ENCODE assay signal across 26 mouse cellular contexts in the genomic region with DNA sequence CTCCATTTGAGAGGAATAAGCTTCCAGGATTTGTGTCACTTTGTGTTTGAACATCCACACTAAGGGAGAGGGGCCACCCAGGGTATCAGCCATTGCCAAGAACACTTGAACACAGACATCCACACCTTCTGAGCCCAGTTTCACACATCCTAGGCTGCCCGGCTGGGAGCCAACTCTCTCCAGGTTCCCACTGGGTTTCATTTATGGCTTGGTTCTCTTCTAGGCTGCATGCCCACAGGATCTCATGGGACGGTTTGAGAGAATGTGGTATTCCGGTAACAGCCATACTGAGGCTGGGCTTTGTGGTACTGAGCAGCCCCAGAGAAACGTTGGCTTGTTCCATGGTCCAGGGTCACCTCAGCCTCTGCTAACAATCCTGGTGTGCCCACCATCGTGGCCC. TPM values are rescaled to one million over a fixed set of nuclear protein-coding genes. Genes with fewer than 3 reads are reported as not detected.
A peak's percentile ranks its signal among the peaks of the same experiment; 100 is the strongest.
DNase-seq lines count a peak whose midpoint lies in the region; ATAC-seq and TF ChIP-seq lines count a peak whose summit lies in the region.
"Not testable (repeated sequence)": the region's sequence is repeated elsewhere in the genome, so short reads cannot be mapped to it uniquely, and the experiment has no call there.
"Had no signal": no experiment of that assay in that cellular context is flagged by ENCODE, and none has a peak within 500 bp of the region (broad histone marks: within the 10 kb centered on the region; RNA-seq: fewer than 3 reads in every experiment).

No protein-coding gene starts in this region.

- intact Hi-C loops in heart, adult 2 months (cut with DNase I); heart, postnatal 25 days (cut with DNase I); left cerebral cortex, postnatal 4 days (cut with DNase I): not testable (repeated sequence)

- not testable (repeated sequence) for TF ChIP-seq EP300 in heart, adult 2 months (IDR thresholded peaks at IDR 0.05; ENCODE audit: insufficient read depth, low read depth, low read length)

- not testable (repeated sequence) for H3K27me3 ChIP-seq in forebrain, embryonic 15.5 days; heart, adult 2 months (ENCODE audit: control insufficient read depth, insufficient read depth, low read length)

- H3K4me1 ChIP-seq in forebrain, embryonic 15.5 days; heart, adult 2 months (ENCODE audit: control insufficient read depth, insufficient read depth, low read length): not testable (repeated sequence)

- ATAC-seq in cerebellum, adult (ENCODE audit: insufficient number of reproducible peaks, low FRiP score, low TSS enrichment): peak; percentile 60; the same call in 1 of the 2 replicates
- peak; percentile 33; the same call in 1 of the 2 replicates for ATAC-seq in forebrain, embryonic 15.5 days (replicated peaks)

- peak; percentile 14 for DNase-seq in cerebellum, adult 9-11 months
- DNase-seq in heart, adult 2 months: peak; percentile 40 to 64
- peak; percentile 33 for DNase-seq in heart, postnatal 25 days (ENCODE audit: low spot score)
- DNase-seq in layer of hippocampus, adult 9-11 months: peak; percentile 14
- DNase-seq in left cerebral cortex, postnatal 4 days: peak; percentile 81
- DNase-seq in testis, postnatal 10 days (ENCODE audit: low spot score): peak; percentile 45

- H3K27ac ChIP-seq in forebrain, embryonic 15.5 days (replicated peaks); heart, adult 2 months: not testable (repeated sequence)

- 73% methylated on average over 5 of the region's 5 CpGs for WGBS in forebrain, embryonic 15.5 days
- WGBS in heart, adult 2 months: 59% methylated on average over 5 of the region's 5 CpGs

- not testable (repeated sequence) for H3K36me3 ChIP-seq in forebrain, embryonic 15.5 days; heart, adult 2 months (ENCODE audit: control insufficient read depth, insufficient read depth, low read length)

- H3K79me2 ChIP-seq in heart, adult 2 months (replicated peaks; ENCODE audit: control insufficient read depth, insufficient read depth, low read length): not testable (repeated sequence)

- not testable (repeated sequence) for H3K9ac ChIP-seq in forebrain, embryonic 15.5 days (replicated peaks); heart, adult 2 months (ENCODE audit: low read depth, low read length)

- not testable (repeated sequence) for H3K4me3 ChIP-seq in forebrain, embryonic 15.5 days; heart, adult 2 months

- not testable (repeated sequence) for H3K9me3 ChIP-seq in forebrain, embryonic 15.5 days

- not testable (repeated sequence) for H3K4me2 ChIP-seq in forebrain, embryonic 15.5 days (replicated peaks)

- not testable (repeated sequence) for TF ChIP-seq CTCF in heart, adult 2 months (IDR thresholded peaks at IDR 0.05)

- TF ChIP-seq POLR2A in heart, adult 2 months (IDR thresholded peaks at IDR 0.05; ENCODE audit: insufficient read depth, low read depth, low read length): not testable (repeated sequence)

RNA-seq across cellular contexts. Expression of gene Unc93a, which starts 25.0 kb away (rescaled TPM):
- polyA plus RNA-seq in forebrain, embryonic 15.5 days (2015; fragmentation: Nextera tagmentation; extraction: Ambion mirVana): 0.06 TPM in 1 of 2 replicates, not detected in the other
- total RNA-seq in heart, adult 2 months (2021): not detected
- 0.06 TPM in 1 of 2 replicates, not detected in the other for polyA plus RNA-seq in heart, adult 2 months (2012; rRNA removed)
- total RNA-seq in heart, postnatal 25 days (2021): not detected
- total RNA-seq in left cerebral cortex, postnatal 4 days (2021): under 1 TPM; 0.22 to 0.24 TPM
- total RNA-seq: gastrocnemius, adult 18-20 months had no signal
- polyA plus RNA-seq: cortical plate, adult 2 months; embryonic facial prominence, embryonic 11.5 days; forebrain, embryonic 12.5 days; heart, embryonic 16.5 days; hindbrain, embryonic 15.5 days; intestine, embryonic 16.5 days; kidney, embryonic 15.5 days; limb, embryonic 12.5 days; liver, embryonic 12.5 days; midbrain, embryonic 15.5 days; neural tube, embryonic 15.5 days; stomach, embryonic 16.5 days; urinary bladder, adult 2 months had no signal

RNA-seq across cellular contexts. Expression of gene Tcp10b, which starts 45.7 kb away (rescaled TPM):
- polyA plus RNA-seq in forebrain, embryonic 15.5 days (2015; fragmentation: Nextera tagmentation; extraction: Ambion mirVana): 0.08 TPM in 1 of 2 replicates, not detected in the other
- not detected for total RNA-seq in heart, adult 2 months (2021)
- 0.06 and 0.09 TPM in 2 replicates for polyA plus RNA-seq in heart, adult 2 months (2012; rRNA removed)
- under 1 TPM in 1 of 2 experiments, not detected in 1; 0.26 TPM for total RNA-seq in heart, postnatal 25 days (2021)
- under 1 TPM; 0.42 to 0.60 TPM for total RNA-seq in left cerebral cortex, postnatal 4 days (2021)
- polyA plus RNA-seq: embryonic facial prominence, embryonic 11.5 days; kidney, embryonic 15.5 days; large intestine, adult 2 months; limb, embryonic 12.5 days; liver, embryonic 12.5 days had no signal

RNA-seq across cellular contexts. Expression of gene Gpr31b, which starts 54.5 kb away (rescaled TPM):
- polyA plus RNA-seq in forebrain, embryonic 15.5 days (2015; fragmentation: Nextera tagmentation; extraction: Ambion mirVana): 0.32 TPM in 1 of 2 replicates, not detected in the other
- total RNA-seq in heart, adult 2 months (2021): under 1 TPM in 1 of 2 experiments, not detected in 1; 0.32 TPM
- polyA plus RNA-seq in heart, adult 2 months (2012; rRNA removed): 0.31 TPM in 1 of 2 replicates, not detected in the other
- total RNA-seq in heart, postnatal 25 days (2021): under 1 TPM in 1 of 2 experiments, not detected in 1; 0.22 TPM
- under 1 TPM; 0.34 to 0.64 TPM for total RNA-seq in left cerebral cortex, postnatal 4 days (2021)
- total RNA-seq: gastrocnemius, adult 18-20 months; left cerebral cortex, adult 2 months; megakaryocyte-erythroid progenitor cell, adult 5-6 weeks had no signal
- polyA plus RNA-seq: cortical plate, adult 2 months; embryonic facial prominence, embryonic 11.5 days; forebrain, embryonic 12.5 days; intestine, embryonic 16.5 days; limb, embryonic 12.5 days; liver, embryonic 12.5 days; lung, adult 2 months; neural tube, embryonic 15.5 days; stomach, embryonic 16.5 days; urinary bladder, adult 2 months had no signal

Comparison
In these comparisons a context has a peak if more than half of its experiments do, and no peak if none do; other contexts are left out.
1. DNase-seq: peak in every context shown above with its lines; median percentile 81 in left cerebral cortex, postnatal 4 days; 52 in heart, adult 2 months; 45 in testis, postnatal 10 days; 33 in heart, postnatal 25 days; 14 in cerebellum, adult 9-11 months; 14 in layer of hippocampus, adult 9-11 months.